Mouse (Mus musculus) monocyte, adult 2 months (primary cell): Measurements from ENCODE around the gene Syt12.
"Not testable (repeated sequence)": the region's sequence is repeated elsewhere in the genome, so short reads cannot be mapped to it uniquely, and the experiment has no call there.

ENCODE experiments used
- DNase-seq, 2 experiments: peaks; one replicate each; pipeline ENCODE4 v3.0.0; 2022; ENCODE audit warnings: low spot score in 2 of 2, low read depth in 1 of 2

Syt12 gene

GRCm38 (mm10) chr19:4491080-4491695 is 13.9 kb upstream of the Syt12 start:
- no peak for DNase-seq

GRCm38 (mm10) chr19:4487877-4488276 is 10.6 kb upstream of the Syt12 start:
- no peak for DNase-seq

- no peak for DNase-seq
These were observed 7.8 kb upstream of the Syt12 start for GRCm38 (mm10) chr19:4485006-4485405.

- DNase-seq = no peak
These were observed 5.0 kb upstream of the Syt12 start for GRCm38 (mm10) chr19:4482111-4482859.

GRCm38 (mm10) chr19:4481326-4481725 is 4.1 kb upstream of the Syt12 start:
- DNase-seq = no peak

GRCm38 (mm10) chr19:4480041-4480440 is 2.8 kb upstream of the Syt12 start:
- no peak for DNase-seq

GRCm38 (mm10) chr19:4478190-4478516 is 906 bp upstream of the Syt12 start:
- DNase-seq = no peak

- no peak for DNase-seq
These were observed 518 bp downstream of the Syt12 start for GRCm38 (mm10) chr19:4476601-4477257.

- no peak for DNase-seq
These were observed 1.9 kb downstream of the Syt12 start for GRCm38 (mm10) chr19:4475224-4475925.

GRCm38 (mm10) chr19:4474739-4475138 is 2.5 kb downstream of the Syt12 start:
- DNase-seq = no peak

GRCm38 (mm10) chr19:4473549-4473948 is 3.7 kb downstream of the Syt12 start:
- DNase-seq = no peak

- no peak for DNase-seq
These were observed 8.9 kb downstream of the Syt12 start for GRCm38 (mm10) chr19:4468363-4468762.

GRCm38 (mm10) chr19:4464666-4465065 is 12.6 kb downstream of the Syt12 start:
- no peak for DNase-seq

GRCm38 (mm10) chr19:4461981-4462380 is 15.3 kb downstream of the Syt12 start:
- DNase-seq = no peak

- DNase-seq = peak in 1 of 2 experiments; percentile 49
These were observed 21.0 kb downstream of the Syt12 start for GRCm38 (mm10) chr19:4456227-4456626.

- no peak for DNase-seq
These were observed 22.0 kb downstream of the Syt12 start for GRCm38 (mm10) chr19:4455071-4455800.

- DNase-seq = not testable (repeated sequence)
These were observed 23.2 kb downstream of the Syt12 start for GRCm38 (mm10) chr19:4454040-4454439.

GRCm38 (mm10) chr19:4452525-4452924 is 24.7 kb downstream of the Syt12 start:
- no peak for DNase-seq

- no peak for DNase-seq
These were observed 25.3 kb downstream of the Syt12 start for GRCm38 (mm10) chr19:4451965-4452364.

- DNase-seq = no peak
These were observed 26.1 kb downstream of the Syt12 start for GRCm38 (mm10) chr19:4451098-4451497.

GRCm38 (mm10) chr19:4450666-4451065 is 26.6 kb downstream of the Syt12 start:
- no peak for DNase-seq
